Mouse (Mus musculus) hindbrain, embryonic 13.5 days (tissue): Measurements from ENCODE around the gene Ppm1a. TPM values are rescaled to one million over a fixed set of nuclear protein-coding genes. Genes with fewer than 3 reads are reported as not detected.
A peak's percentile ranks its signal among the peaks of the same experiment; 100 is the strongest.
"Not testable (repeated sequence)": the region's sequence is repeated elsewhere in the genome, so short reads cannot be mapped to it uniquely, and the experiment has no call there.

Source experiments
- ATAC-seq: fragments of 200-750 bp; cut with Nextera tagmentation; 2 replicates; pipeline ENCODE4 v1.8.0; 2017; ENCODE audit warnings: moderate TSS enrichment; ENCODE audit not compliant: low FRiP score
- H3K27ac ChIP-seq: fragments of 300-500 bp; sonication (generic); 2 replicates; pipeline ENCODE4 v1.5.1; 2015; ENCODE audit warnings: inconsistent platforms, mild to moderate bottlenecking, moderate library complexity
- H3K27me3 ChIP-seq: fragments of 300-500 bp; sonication (generic); 2 replicates; pipeline ENCODE4 v1.6.1; 2015; ENCODE audit warnings: mild to moderate bottlenecking, inconsistent platforms
- H3K36me3 ChIP-seq: fragments of 300-500 bp; sonication (generic); 2 replicates; pipeline ENCODE4 v1.6.1; 2015; ENCODE audit warnings: mild to moderate bottlenecking, inconsistent platforms
- H3K4me1 ChIP-seq: fragments of 300-500 bp; sonication (generic); replicated peaks from 2 replicates; pipeline ENCODE4 v1.6.1; 2015; ENCODE audit warnings: inconsistent platforms
- H3K4me2 ChIP-seq: fragments of 300-500 bp; sonication (generic); 2 replicates; pipeline ENCODE4 v1.6.1; 2015; ENCODE audit warnings: inconsistent platforms, mild to moderate bottlenecking, moderate library complexity
- H3K4me3 ChIP-seq: fragments of 300-500 bp; sonication (generic); 2 replicates; pipeline ENCODE4 v1.5.1; 2015; ENCODE audit warnings: mild to moderate bottlenecking, inconsistent platforms
- H3K9ac ChIP-seq: fragments of 300-500 bp; sonication (generic); 2 replicates; pipeline ENCODE4 v1.6.1; 2015; ENCODE audit warnings: mild to moderate bottlenecking, inconsistent platforms
- H3K9me3 ChIP-seq: fragments of 300-500 bp; sonication (generic); 2 replicates; pipeline ENCODE4 v1.6.1; 2016; ENCODE audit warnings: inconsistent platforms
- WGBS: fragments of 180-500 bp; shearing (Covaris S2); methylation state at CpG from one replicate; pipeline ENCODE4 v1.1.7; 2015; 5-methylcytosine and 5-hydroxymethylcytosine counted together
- polyA plus RNA-seq: library from polyadenylated mRNA; unstranded; fragments of >200 nt; fragmentation: Nextera tagmentation; extraction: Ambion mirVana; gene quantifications from 2 replicates; pipeline ENCODE4 v1.2.1, GENCODE M21; 2015

Gene Ppm1a
- polyA plus RNA-seq, 1 experiment from 2014 or later = 63.8 TPM

DNA sequence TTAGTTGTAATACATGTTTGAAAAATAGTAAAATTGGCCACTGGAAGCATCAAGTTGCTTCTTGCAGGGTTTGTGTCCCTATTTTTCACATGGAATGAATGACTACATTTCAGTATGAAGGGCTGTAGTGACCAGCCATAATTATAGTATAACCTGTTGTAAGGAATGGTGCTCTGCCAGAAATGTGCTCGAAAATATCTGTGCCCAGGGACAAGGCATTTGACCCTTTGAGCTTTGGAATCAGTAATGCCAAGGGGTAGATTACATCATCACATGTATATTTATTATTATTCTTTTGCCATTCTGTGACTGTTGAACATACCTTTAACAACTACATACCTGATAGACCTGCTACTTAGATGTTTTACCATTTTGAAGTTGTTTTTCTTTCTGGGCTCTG is 5.9 kb downstream of the Ppm1a start:
- Histone ChIP-seq H3K27ac (no peak overlapping the region), H3K36me3 (no peaks in the 10 kb centered on the region), H3K4me3 (peak overlapping the region; percentile 89; the same call in 1 of the 2 replicates), H3K9me3 (no peaks in the 10 kb centered on the region), H3K27me3 (no peaks in the 10 kb centered on the region), H3K4me1 (peaks cover 19% of the 10 kb centered on the region), H3K4me2 (peak overlapping the region; percentile 74), H3K9ac (no peak overlapping the region)
- ATAC-seq = no peak
- 53% methylated on average over 1 of the region's 1 CpGs for WGBS

DNA sequence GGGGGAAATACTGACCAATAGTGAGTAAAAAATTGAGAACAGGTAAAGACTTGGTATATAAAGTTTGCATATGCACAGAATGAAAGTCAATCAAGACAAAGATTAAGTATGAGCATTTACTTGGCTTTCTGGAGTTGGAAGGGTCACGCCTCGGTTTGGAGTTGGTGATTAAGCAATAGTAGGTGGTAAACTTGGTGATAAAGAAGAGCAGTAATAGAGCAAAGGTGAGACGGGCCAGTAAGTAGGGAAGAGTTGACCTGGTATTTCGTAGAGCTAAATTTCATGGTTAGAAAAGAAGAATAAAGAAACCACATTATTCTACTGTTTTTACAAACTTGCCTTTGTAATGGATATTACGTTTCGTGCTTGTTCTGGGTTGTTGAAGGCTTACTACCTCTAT is 10.6 kb downstream of the Ppm1a start:
- Histone ChIP-seq H3K4me1 (peaks cover 17% of the 10 kb centered on the region), H3K27me3 (no peaks in the 10 kb centered on the region), H3K4me3 (no peak overlapping the region), H3K27ac (no peak overlapping the region), H3K9ac (no peak overlapping the region), H3K4me2 (no peak overlapping the region), H3K9me3 (no peaks in the 10 kb centered on the region), H3K36me3 (peaks cover 4% of the 10 kb centered on the region)
- ATAC-seq = no peak
- WGBS = 88% methylated on average over 6 of the region's 6 CpGs

DNA sequence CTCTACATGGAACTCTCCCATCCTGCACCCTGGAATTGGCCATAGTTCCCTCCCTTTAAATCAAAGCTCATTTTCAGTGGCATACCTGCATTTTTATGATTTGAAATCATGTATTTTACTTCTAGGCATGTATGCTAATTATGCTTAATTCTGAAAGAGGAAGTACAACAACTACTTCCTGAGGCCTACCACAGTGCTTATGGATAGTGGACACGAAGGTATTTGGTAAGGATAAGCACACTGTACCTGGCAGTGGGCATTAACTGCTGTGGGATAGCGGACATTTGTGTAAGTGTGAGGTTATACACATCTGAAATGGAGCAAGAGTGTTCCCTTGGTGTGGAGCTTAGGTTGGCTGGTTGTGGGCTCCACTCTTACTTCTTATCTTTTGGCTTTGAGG is 11.0 kb downstream of the Ppm1a start:
- H3K27me3 ChIP-seq = no peaks in the 10 kb centered on the region
- H3K9ac ChIP-seq = no peak overlapping the region
- no peaks in the 10 kb centered on the region for H3K9me3 ChIP-seq
- H3K4me1 ChIP-seq = peaks cover 14% of the 10 kb centered on the region
- WGBS = 90% methylated on average over 2 of the region's 2 CpGs
- no peak for ATAC-seq
- no peak overlapping the region for H3K27ac ChIP-seq
- no peak overlapping the region for H3K4me2 ChIP-seq
- peaks cover 4% of the 10 kb centered on the region for H3K36me3 ChIP-seq
- no peak overlapping the region for H3K4me3 ChIP-seq

DNA sequence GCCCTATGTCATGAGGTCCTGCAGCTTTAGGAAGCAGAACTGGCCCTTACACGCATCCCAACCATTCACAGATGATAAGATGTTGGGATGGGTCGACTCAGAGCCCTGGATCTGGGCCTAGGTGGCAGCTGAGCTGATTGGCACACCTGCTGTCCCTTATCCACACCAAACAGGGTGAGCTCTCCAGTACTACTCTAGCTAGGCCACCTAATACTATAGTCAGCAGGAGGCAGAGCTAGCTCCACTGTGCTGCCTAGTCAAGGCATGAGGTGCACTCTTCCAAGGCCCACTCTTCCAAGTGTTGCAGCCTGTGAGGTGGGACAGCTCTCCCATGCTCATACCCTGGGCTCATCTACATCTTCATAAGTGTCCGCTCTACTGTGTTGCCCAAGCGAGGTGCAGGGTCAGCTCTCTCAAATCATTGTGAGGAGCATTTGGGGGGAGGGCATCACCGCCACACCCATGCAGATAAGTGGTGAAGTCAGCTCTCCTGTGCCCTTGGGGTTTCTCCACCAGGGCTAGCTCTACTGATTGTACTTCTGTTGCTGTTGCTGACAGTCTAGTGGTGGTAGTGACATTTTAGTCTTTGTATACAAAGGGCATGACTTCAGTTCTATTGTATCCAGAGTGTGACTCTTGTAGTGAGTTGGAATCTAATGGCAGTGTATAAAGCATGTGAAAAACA is 12.4 kb downstream of the Ppm1a start:
- ATAC-seq = no peak
- H3K9me3 ChIP-seq = no peaks in the 10 kb centered on the region
- no peaks in the 10 kb centered on the region for H3K27me3 ChIP-seq
- WGBS = 90% methylated on average over 5 of the region's 5 CpGs
- peaks cover 6% of the 10 kb centered on the region; the same call in 1 of the 2 replicates for H3K4me1 ChIP-seq
- no peak overlapping the region for H3K9ac ChIP-seq
- H3K36me3 ChIP-seq = peaks cover 4% of the 10 kb centered on the region
- H3K27ac ChIP-seq = no peak overlapping the region
- H3K4me2 ChIP-seq = no peak overlapping the region
- H3K4me3 ChIP-seq = no peak overlapping the region

DNA sequence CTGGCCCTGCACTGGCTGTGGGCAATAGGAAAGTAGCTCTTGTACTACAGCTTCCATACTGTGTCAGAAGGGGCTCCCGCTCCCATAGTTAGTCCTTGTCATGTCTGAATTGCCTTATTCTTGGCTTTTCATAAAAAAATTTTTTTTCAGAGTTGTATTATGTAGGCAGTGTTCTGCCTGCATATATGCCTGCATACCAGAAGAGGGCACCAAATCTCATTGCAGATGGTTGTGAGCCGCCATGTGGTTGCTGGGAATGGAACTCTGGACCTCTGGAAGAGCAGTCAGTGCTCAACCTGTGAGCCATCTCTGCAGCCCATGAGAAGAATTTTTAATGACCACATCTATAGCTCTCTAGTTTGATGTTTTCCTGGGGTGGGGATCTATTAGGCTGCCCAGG is 13.9 kb downstream of the Ppm1a start:
- WGBS = 100% methylated on average over 2 of the region's 2 CpGs
- no peaks in the 10 kb centered on the region for H3K27me3 ChIP-seq
- H3K4me2 ChIP-seq = no peak overlapping the region
- H3K4me1 ChIP-seq = peaks cover 6% of the 10 kb centered on the region; the same call in 1 of the 2 replicates
- H3K4me3 ChIP-seq = no peak overlapping the region
- H3K36me3 ChIP-seq = peaks cover 4% of the 10 kb centered on the region
- H3K27ac ChIP-seq = no peak overlapping the region
- no peak for ATAC-seq
- no peaks in the 10 kb centered on the region for H3K9me3 ChIP-seq
- no peak overlapping the region for H3K9ac ChIP-seq

DNA sequence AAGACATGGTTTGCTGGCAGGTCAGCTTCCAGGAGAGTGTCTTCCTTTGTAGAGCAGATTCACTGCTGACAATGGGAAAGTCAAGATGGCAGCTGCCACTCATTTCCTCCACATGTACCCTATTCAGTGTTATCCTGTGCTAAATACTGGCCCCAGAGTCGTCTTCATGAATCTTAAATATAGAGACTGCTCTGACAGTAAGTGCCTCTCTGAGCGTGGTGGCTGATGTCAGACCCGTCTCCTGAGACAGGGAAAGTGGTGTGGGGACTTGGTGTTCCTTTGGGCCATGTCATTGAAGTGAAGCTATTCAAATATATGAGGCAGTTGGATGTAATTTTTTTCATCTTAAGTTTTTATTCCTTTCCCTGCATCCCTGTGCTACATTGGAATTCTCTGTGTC is 14.5 kb downstream of the Ppm1a start:
- H3K9me3 ChIP-seq = no peaks in the 10 kb centered on the region
- WGBS = 85% methylated on average over 3 of the region's 3 CpGs
- H3K4me2 ChIP-seq = no peak overlapping the region
- H3K27me3 ChIP-seq = no peaks in the 10 kb centered on the region
- H3K4me3 ChIP-seq = no peak overlapping the region
- H3K27ac ChIP-seq = no peak overlapping the region
- peaks cover 4% of the 10 kb centered on the region for H3K36me3 ChIP-seq
- no peak overlapping the region for H3K9ac ChIP-seq
- ATAC-seq = no peak
- peaks cover 6% of the 10 kb centered on the region; the same call in 1 of the 2 replicates for H3K4me1 ChIP-seq

DNA sequence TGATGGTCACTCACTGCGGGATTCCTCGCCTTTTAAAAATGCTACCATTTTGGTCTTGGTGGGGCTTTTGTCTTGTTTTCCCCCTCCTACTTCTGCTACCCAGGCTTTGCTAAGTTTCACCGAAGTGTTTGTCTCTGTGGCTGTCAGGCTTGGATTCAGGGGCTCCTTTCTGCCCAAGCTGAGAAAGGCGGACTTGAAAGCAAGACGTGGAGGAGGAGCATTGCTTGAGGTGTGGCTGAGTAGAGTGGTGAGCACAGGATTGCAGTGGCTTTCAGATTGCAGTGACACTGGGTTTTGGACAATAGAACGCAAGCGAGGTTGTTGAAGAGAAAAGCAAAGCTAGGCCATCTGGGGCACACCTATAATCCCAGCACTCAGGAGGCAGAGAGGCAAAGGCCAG is 16.7 kb downstream of the Ppm1a start:
- no peaks in the 10 kb centered on the region for H3K9me3 ChIP-seq
- 66% methylated on average over 7 of the region's 7 CpGs for WGBS
- peaks cover 4% of the 10 kb centered on the region for H3K36me3 ChIP-seq
- H3K4me3 ChIP-seq = no peak overlapping the region
- H3K27me3 ChIP-seq = no peaks in the 10 kb centered on the region
- H3K4me1 ChIP-seq = peaks cover 6% of the 10 kb centered on the region; the same call in 1 of the 2 replicates
- H3K9ac ChIP-seq = no peak overlapping the region
- no peak for ATAC-seq
- no peak overlapping the region for H3K27ac ChIP-seq
- H3K4me2 ChIP-seq = no peak overlapping the region

- Histone ChIP-seq H3K9me3 (no peaks in the 10 kb centered on the region), H3K36me3 (no peaks in the 10 kb centered on the region), H3K27me3 (no peaks in the 10 kb centered on the region), H3K4me2 (no peak overlapping the region), H3K4me1 (no peaks in the 10 kb centered on the region), H3K4me3 (no peak overlapping the region), H3K27ac (no peak overlapping the region), H3K9ac (no peak overlapping the region)
- WGBS = 93% methylated on average over 4 of the region's 4 CpGs
- ATAC-seq = no peak
Observed at GRCm38 (mm10) chr12:72777244-72777643, 20.0 kb downstream of the Ppm1a start.

DNA sequence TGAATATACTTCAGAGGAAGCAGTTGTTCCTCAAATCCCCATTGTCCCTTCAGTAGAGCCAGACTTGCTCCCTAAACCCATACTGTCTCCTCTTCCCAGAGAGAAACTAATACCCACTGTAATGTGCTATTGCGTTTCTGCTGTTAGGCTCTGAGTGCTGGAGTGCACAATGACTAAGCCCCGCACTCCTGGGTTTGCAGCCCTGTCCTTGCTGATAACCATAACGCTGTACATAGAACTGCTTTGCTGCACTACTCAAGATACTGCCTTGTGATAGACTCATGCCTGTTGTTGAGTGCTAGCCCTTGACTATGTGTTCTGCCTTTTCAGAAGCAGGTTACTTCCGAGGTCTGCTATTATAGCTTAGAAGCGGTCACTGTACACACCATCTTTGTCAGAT is 22.9 kb downstream of the Ppm1a start:
- H3K27me3 ChIP-seq = no peaks in the 10 kb centered on the region
- H3K9me3 ChIP-seq = no peaks in the 10 kb centered on the region
- no peak overlapping the region for H3K4me3 ChIP-seq
- H3K4me2 ChIP-seq = no peak overlapping the region
- no peak overlapping the region for H3K9ac ChIP-seq
- no peak for ATAC-seq
- no peaks in the 10 kb centered on the region for H3K4me1 ChIP-seq
- H3K36me3 ChIP-seq = peaks cover 16% of the 10 kb centered on the region
- H3K27ac ChIP-seq = no peak overlapping the region
- WGBS = 93% methylated on average over 5 of the region's 5 CpGs

- H3K27me3 ChIP-seq, H3K9me3 ChIP-seq, ATAC-seq, H3K27ac ChIP-seq, H3K4me1 ChIP-seq, H3K9ac ChIP-seq, H3K4me3 ChIP-seq, H3K4me2 ChIP-seq: not testable (repeated sequence)
- 99% methylated on average over 4 of the region's 4 CpGs for WGBS
- H3K36me3 ChIP-seq = peaks cover 25% of the 10 kb centered on the region
Observed at GRCm38 (mm10) chr12:72782786-72783185, 25.5 kb downstream of the Ppm1a start.

GRCm38 (mm10) chr12:72785183-72785930 is 28.1 kb downstream of the Ppm1a start:
- Histone ChIP-seq H3K36me3 (peaks cover 25% of the 10 kb centered on the region), H3K4me3 (no peak overlapping the region), H3K27me3 (no peaks in the 10 kb centered on the region), H3K4me1 (no peaks in the 10 kb centered on the region), H3K9me3 (no peaks in the 10 kb centered on the region), H3K9ac (no peak overlapping the region), H3K27ac (no peak overlapping the region), H3K4me2 (no peak overlapping the region)
- 98% methylated on average over 6 of the region's 6 CpGs for WGBS
- no peak for ATAC-seq

GRCm38 (mm10) chr12:72786551-72786950 is 29.3 kb downstream of the Ppm1a start:
- H3K4me1 ChIP-seq = no peaks in the 10 kb centered on the region
- no peak overlapping the region for H3K4me2 ChIP-seq
- peaks cover 25% of the 10 kb centered on the region for H3K36me3 ChIP-seq
- no peaks in the 10 kb centered on the region for H3K27me3 ChIP-seq
- 94% methylated on average over 5 of the region's 5 CpGs for WGBS
- H3K9ac ChIP-seq = no peak overlapping the region
- no peaks in the 10 kb centered on the region for H3K9me3 ChIP-seq
- H3K27ac ChIP-seq = no peak overlapping the region
- no peak overlapping the region for H3K4me3 ChIP-seq
- no peak for ATAC-seq

- Histone ChIP-seq H3K4me1 (no peaks in the 10 kb centered on the region), H3K36me3 (peaks cover 25% of the 10 kb centered on the region), H3K4me2 (no peak overlapping the region), H3K9ac (no peak overlapping the region), H3K27ac (no peak overlapping the region), H3K4me3 (no peak overlapping the region), H3K27me3 (no peaks in the 10 kb centered on the region), H3K9me3 (no peaks in the 10 kb centered on the region)
- ATAC-seq = no peak
- 89% methylated on average over 4 of the region's 4 CpGs for WGBS
Observed at GRCm38 (mm10) chr12:72786986-72787385, 29.7 kb downstream of the Ppm1a start.
